Mouse (Mus musculus) ES-E14 (cell line): ENCODE measurements at regions not wholly inside any gene's neighbourhood (a gene's known extent, or its start where the extent isn't known, plus 50 kb on each side); places are given as distances from the start of the nearest gene placed in this dataset.
"Not testable (repeated sequence)": the region's sequence is repeated elsewhere in the genome, so short reads cannot be mapped to it uniquely, and the experiment has no call there.

ENCODE experiments used
- DNase-seq: peaks from one replicate; pipeline ENCODE4 v3.0.0-alpha.2; 2013; ENCODE audit warnings: low read depth, low spot score
- H3K27ac ChIP-seq: 2 replicates; pipeline ENCODE4 v1.5.1; 2012; ENCODE audit warnings: low read depth, mild to moderate bottlenecking, low read length, moderate library complexity, mixed read lengths; ENCODE audit not compliant: poor library complexity, insufficient read depth, severe bottlenecking
- H3K36me3 ChIP-seq: 2 replicates; pipeline ENCODE4 v1.6.1; 2012; ENCODE audit warnings: mild to moderate bottlenecking, low read length, moderate library complexity, mixed read lengths; ENCODE audit not compliant: control insufficient read depth, poor library complexity, insufficient read depth, severe bottlenecking
- H3K4me1 ChIP-seq, 2 experiments: fragments of 150-350 bp in 1 of 2; sonication (generic) in 1 of 2; 2 replicates each; pipeline ENCODE4 v1.6.1; 2012; ENCODE audit warnings: low read length in 2 of 2, mild to moderate bottlenecking in 1 of 2, mixed read lengths in 1 of 2; ENCODE audit not compliant: control insufficient read depth in 2 of 2, insufficient read depth in 2 of 2, poor library complexity in 1 of 2
- H3K4me3 ChIP-seq, 2 experiments: fragments of 150-350 bp in 1 of 2; sonication (generic) in 1 of 2; 2 replicates each; pipeline ENCODE4 v1.5.1; 2012; ENCODE audit warnings: low read length in 2 of 2, low read depth in 1 of 2, mild to moderate bottlenecking in 1 of 2, mixed read lengths in 1 of 2; ENCODE audit not compliant: insufficient read depth in 1 of 2, poor library complexity in 1 of 2, severe bottlenecking in 1 of 2
- H3K9ac ChIP-seq: 2 replicates; pipeline ENCODE4 v1.6.1; 2012; ENCODE audit warnings: low read depth, mild to moderate bottlenecking, low read length, mixed read lengths; ENCODE audit not compliant: poor library complexity, insufficient read depth, severe bottlenecking
- H3K9me3 ChIP-seq: fragments of 150-350 bp; sonication (generic); 2 replicates; pipeline ENCODE4 v1.6.1; 2012; ENCODE audit warnings: low read depth, mild to moderate bottlenecking, low read length; ENCODE audit not compliant: control insufficient read depth, insufficient read depth
- CHD2 ChIP-seq: IDR thresholded peaks from 2 replicates; pipeline ENCODE4 v1.6.1; 2014; ENCODE audit warnings: mild to moderate bottlenecking, low read depth, low read length, inconsistent platforms
- HCFC1 ChIP-seq: IDR thresholded peaks from 2 replicates; pipeline ENCODE4 v1.6.1; 2012; ENCODE audit warnings: low read length, inconsistent platforms, borderline replicate concordance; ENCODE audit not compliant: insufficient read depth
- MAFK ChIP-seq: IDR thresholded peaks from 2 replicates; pipeline ENCODE4 v1.6.1; 2014; ENCODE audit warnings: mild to moderate bottlenecking, low read depth, low read length, inconsistent platforms; ENCODE audit not compliant: insufficient read depth
- ZC3H11A ChIP-seq: IDR thresholded peaks from 2 replicates; pipeline ENCODE4 v1.6.1; 2012; ENCODE audit warnings: low read depth, mild to moderate bottlenecking, inconsistent platforms, low read length, borderline replicate concordance
- ZNF384 ChIP-seq: IDR thresholded peaks from 2 replicates; pipeline ENCODE4 v1.6.1; 2012; ENCODE audit warnings: low read depth, low read length, inconsistent platforms
- in situ Hi-C, 2 experiments: fragments of 600-800 bp; cut with MboI; formaldehyde crosslinking; loops; one replicate each; pipeline ENCODE4 v1.15.1; 2025; ENCODE audit warnings: low sequenced_read_pairs in 2 of 2, inconsistent platforms in 1 of 2; ENCODE audit not compliant: unreplicated experiment in 2 of 2

GRCm38 (mm10) chr14:66495146-66495545, 486.1 kb upstream of the Gulo start:
- H3K4me1 ChIP-seq, result no peaks in the 10 kb centered on the region
- H3K9me3 ChIP-seq, result no peaks in the 10 kb centered on the region
- H3K9ac ChIP-seq, result no peak overlapping the region
- TF ChIP-seq MAFK (0 out of 2 replicates have a peak, but pooled peaks have one; percentile 10), CHD2 (no peak), HCFC1 (no peak)
- no peaks in the 10 kb centered on the region for H3K36me3 ChIP-seq
- no peak overlapping the region for H3K4me3 ChIP-seq
- in situ Hi-C loops, result no loop called here
- no peak overlapping the region for H3K27ac ChIP-seq
- no peak for DNase-seq

GRCm38 (mm10) chr14:66494518-66494923, 485.5 kb upstream of the Gulo start:
- H3K27ac ChIP-seq, result no peak overlapping the region
- H3K4me1 ChIP-seq, result no peaks in the 10 kb centered on the region
- TF ChIP-seq MAFK, result no peak
- no peak for TF ChIP-seq CHD2
- TF ChIP-seq ZC3H11A, result no peak
- no peak for TF ChIP-seq ZNF384
- TF ChIP-seq HCFC1, result no peak
- no peak overlapping the region for H3K9ac ChIP-seq
- H3K36me3 ChIP-seq, result no peaks in the 10 kb centered on the region
- H3K9me3 ChIP-seq, result no peaks in the 10 kb centered on the region
- in situ Hi-C loops, result no loop called here
- H3K4me3 ChIP-seq, result no peak overlapping the region
- no peak for DNase-seq

GRCm38 (mm10) chr14:66493691-66494121, 484.7 kb upstream of the Gulo start:
- TF ChIP-seq ZC3H11A, result no peak
- no peak for TF ChIP-seq MAFK
- Histone ChIP-seq H3K9me3 (no peaks in the 10 kb centered on the region), H3K36me3 (no peaks in the 10 kb centered on the region), H3K4me3 (no peak overlapping the region), H3K4me1 (no peaks in the 10 kb centered on the region), H3K27ac (no peak overlapping the region), H3K9ac (no peak overlapping the region)
- DNase-seq, result no peak
- in situ Hi-C loops, result no loop called here

- H3K27ac ChIP-seq, H3K9ac ChIP-seq, DNase-seq, in situ Hi-C loops, H3K4me3 ChIP-seq, H3K9me3 ChIP-seq, H3K4me1 ChIP-seq, H3K36me3 ChIP-seq: not testable (repeated sequence)
Measured at GRCm38 (mm10) chr14:66484751-66485150, 475.7 kb upstream of the Gulo start.

- DNase-seq, result no peak
- H3K36me3 ChIP-seq, result no peaks in the 10 kb centered on the region
- H3K27ac ChIP-seq, result no peak overlapping the region
- in situ Hi-C loops, result no loop called here
- H3K4me3 ChIP-seq, result no peak overlapping the region
- H3K9me3 ChIP-seq, result no peaks in the 10 kb centered on the region
- TF ChIP-seq ZNF384 (no peak), ZC3H11A (no peak), MAFK (no peak)
- no peak overlapping the region for H3K9ac ChIP-seq
- no peaks in the 10 kb centered on the region for H3K4me1 ChIP-seq
Measured at GRCm38 (mm10) chr14:66479181-66479580, 470.2 kb upstream of the Gulo start.
